Mouse (Mus musculus): ENCODE data around the gene Grap2. TPM values are rescaled to one million over a fixed set of nuclear protein-coding genes. Genes with fewer than 3 reads are reported as not detected.

Grap2 gene
- polyA plus RNA-seq (2012; ENCODE audit: low replicate concordance): 151 and 254 TPM in 2 replicates

GRCm38 (mm10) chr15:80572291-80572690, at the start of gene Grap2:
Grap2 (plus strand) TSS chr15:80572594.

GRCm38 (mm10) chr15:80565106-80565665, 7.2 kb upstream of the Grap2 start, which contains the start of gene Enthd1:
Enthd1 (minus strand) TSS chr15:80565156.

GRCm38 (mm10) chr15:80671295-80672252, 99.2 kb downstream of the Grap2 start, which contains the start of gene Fam83f:
Fam83f (plus strand) TSS chr15:80671847.

Other genes starting within 250 kb of the Grap2 start
- gene Enthd1, start 7.4 kb upstream of the Grap2 start, polyA plus RNA-seq (2012; ENCODE audit: low replicate concordance): 0.04 and 0.12 TPM in 2 replicates
- 0.47 and 1.9 TPM in 2 replicates for gene Fam83f, start 99.3 kb downstream of the Grap2 start, polyA plus RNA-seq (2012; ENCODE audit: low replicate concordance)
- gene Tnrc6b, start 138.7 kb downstream of the Grap2 start, polyA plus RNA-seq (2012; ENCODE audit: low replicate concordance): 45.6 and 73.8 TPM in 2 replicates